Mouse (Mus musculus) midbrain, embryonic 16.5 days (tissue): ENCODE measurements around the gene Sirt2. TPM values are rescaled to one million over a fixed set of nuclear protein-coding genes. Genes with fewer than 3 reads are reported as not detected.

Experiments
- ATAC-seq: fragments of 200-750 bp; cut with Nextera tagmentation; 2 replicates; pipeline ENCODE4 v1.8.0; 2017; ENCODE audit warnings: moderate TSS enrichment
- H3K27ac ChIP-seq: fragments of 300-500 bp; sonication (generic); 2 replicates; pipeline ENCODE4 v1.5.1; 2014; ENCODE audit warnings: mild to moderate bottlenecking, low read length, mixed read lengths
- H3K27me3 ChIP-seq: fragments of 300-500 bp; sonication (generic); 2 replicates; pipeline ENCODE4 v1.6.1; 2014; ENCODE audit warnings: low read depth, low read length, mixed read lengths; ENCODE audit not compliant: control insufficient read depth, insufficient read depth
- H3K36me3 ChIP-seq: fragments of 300-500 bp; sonication (generic); 2 replicates; pipeline ENCODE4 v1.6.1; 2014; ENCODE audit warnings: mild to moderate bottlenecking, low read length, moderate library complexity, mixed read lengths; ENCODE audit not compliant: control insufficient read depth, insufficient read depth
- H3K4me1 ChIP-seq: fragments of 300-500 bp; sonication (generic); 2 replicates; pipeline ENCODE4 v1.6.1; 2014; ENCODE audit warnings: mild to moderate bottlenecking, low read length, mixed read lengths; ENCODE audit not compliant: control insufficient read depth, insufficient read depth
- H3K4me2 ChIP-seq: fragments of 300-500 bp; sonication (generic); 2 replicates; pipeline ENCODE4 v1.6.1; 2014; ENCODE audit warnings: mild to moderate bottlenecking, low read length, mixed read lengths
- H3K4me3 ChIP-seq: fragments of 300-500 bp; sonication (generic); 2 replicates; pipeline ENCODE4 v1.5.1; 2014; ENCODE audit warnings: low read depth, mild to moderate bottlenecking, low read length, moderate library complexity, mixed read lengths
- H3K9ac ChIP-seq: fragments of 300-500 bp; sonication (generic); 2 replicates; pipeline ENCODE4 v1.6.1; 2014; ENCODE audit warnings: low read depth, low read length, mixed read lengths
- H3K9me3 ChIP-seq: fragments of 300-500 bp; sonication (generic); replicated peaks from 2 replicates; pipeline ENCODE4 v1.6.1; 2014; ENCODE audit warnings: mild to moderate bottlenecking, low read length, mixed read lengths; ENCODE audit not compliant: control insufficient read depth, poor library complexity, severe bottlenecking
- whole genome bisulfite sequencing: fragments of 180-500 bp; shearing (Covaris S2); extraction: QIAGEN DNeasy Blood & Tissue Kit; methylation state at CpG from one replicate; pipeline ENCODE4 v1.1.7; 2014; 5-methylcytosine and 5-hydroxymethylcytosine counted together
- polyA plus RNA-seq: library from polyadenylated mRNA; unstranded; fragments of >200 nt; fragmentation: Nextera tagmentation; extraction: Ambion mirVana; gene quantifications from 2 replicates; pipeline ENCODE4 v1.2.1, GENCODE M21; 2015

The Sirt2 gene
- polyA plus RNA-seq, 1 experiment from 2014 or later: 117 TPM

DNA sequence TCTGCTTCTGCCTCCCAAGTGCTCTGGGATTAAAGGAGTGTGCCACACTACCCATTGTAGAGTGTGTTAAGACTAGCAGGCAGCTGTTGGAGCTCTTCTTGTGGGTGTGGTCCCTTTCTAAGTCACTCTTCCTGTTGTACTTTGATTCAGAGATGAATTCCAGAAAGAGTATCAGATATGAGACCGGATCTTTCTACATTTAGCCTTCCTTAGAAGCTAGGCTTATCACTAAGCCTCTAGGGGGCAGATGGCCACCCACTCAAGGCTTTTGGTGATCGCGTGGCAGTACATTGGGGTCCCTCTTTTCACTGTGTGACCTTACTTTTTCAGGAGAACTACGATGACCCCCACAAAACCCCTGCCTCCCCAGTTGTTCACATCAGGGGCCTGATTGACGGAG lies 46.4 kb downstream of the Sirt2 start:
- WGBS: 76% methylated on average over 5 of the region's 5 CpGs
- Histone ChIP-seq H3K4me1 (peaks cover 25% of the 10 kb centered on the region), H3K36me3 (peaks cover 42% of the 10 kb centered on the region)

DNA sequence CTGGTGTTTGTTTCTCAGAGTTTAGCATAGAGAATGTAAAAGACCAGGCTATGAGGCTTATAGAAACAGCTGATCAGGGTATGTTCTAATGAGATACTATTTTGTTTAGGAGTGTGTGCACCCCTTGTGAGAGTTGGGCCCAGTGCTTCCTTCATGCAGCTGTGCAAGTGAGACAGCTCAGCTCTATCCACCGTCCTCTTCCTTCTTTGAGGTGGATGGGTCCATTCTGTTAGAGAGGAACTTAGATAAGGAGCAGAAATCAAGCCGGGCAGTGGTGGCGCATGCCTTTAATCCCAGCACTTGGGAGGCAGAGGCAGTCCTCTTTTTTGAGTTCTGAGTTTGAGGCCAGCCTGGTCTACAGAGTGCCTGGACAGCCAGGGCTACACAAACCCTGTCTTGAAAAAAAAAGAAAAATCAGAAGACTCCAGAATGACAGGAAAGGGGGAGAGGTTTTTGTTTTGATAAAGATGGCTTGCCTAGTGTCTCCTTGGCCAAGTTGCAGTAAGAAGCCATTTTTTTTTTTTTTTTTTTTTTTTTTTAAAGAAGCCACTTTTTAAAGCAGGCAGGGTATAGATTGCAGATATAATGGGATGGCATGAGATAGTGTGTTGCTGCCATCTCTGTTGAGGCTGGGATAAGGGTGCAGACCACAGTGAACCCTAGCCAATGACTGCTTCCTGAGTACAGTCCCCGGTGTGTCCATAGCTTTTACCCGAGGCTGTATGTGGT lies 47.9 kb downstream of the Sirt2 start:
- 89% methylated on average over 5 of the region's 5 CpGs for WGBS
- Histone ChIP-seq H3K27ac (no peak overlapping the region), H3K4me1 (peaks cover 20% of the 10 kb centered on the region), H3K36me3 (peaks cover 55% of the 10 kb centered on the region), H3K9me3 (no peaks in the 10 kb centered on the region), H3K4me3 (no peak overlapping the region), H3K27me3 (no peaks in the 10 kb centered on the region), H3K4me2 (no peak overlapping the region), H3K9ac (no peak overlapping the region)
- no peak for ATAC-seq

More for the DNA sequence above, 46.4 kb downstream of the Sirt2 start:
- Histone ChIP-seq H3K4me2 (peak overlapping the region; percentile 84), H3K9me3 (no peaks in the 10 kb centered on the region), H3K9ac (no peak overlapping the region), H3K4me3 (no peak overlapping the region), H3K27me3 (no peaks in the 10 kb centered on the region), H3K27ac (no peak overlapping the region)
- ATAC-seq: no peak

- WGBS: 88% methylated on average over 9 of the region's 9 CpGs
Measured at GRCm38 (mm10) chr7:28815230-28815629, 48.7 kb downstream of the Sirt2 start.

GRCm38 (mm10) chr7:28816201-28816600 lies 49.7 kb downstream of the Sirt2 start:
- Histone ChIP-seq H3K4me1 (peaks cover 19% of the 10 kb centered on the region), H3K4me2 (no peak overlapping the region), H3K27me3 (no peaks in the 10 kb centered on the region), H3K9ac (no peak overlapping the region), H3K27ac (no peak overlapping the region), H3K9me3 (no peaks in the 10 kb centered on the region), H3K36me3 (peaks cover 68% of the 10 kb centered on the region), H3K4me3 (no peak overlapping the region)
- no peak for ATAC-seq
- 88% methylated on average over 9 of the region's 9 CpGs for WGBS

More at GRCm38 (mm10) chr7:28815230-28815629, 48.7 kb downstream of the Sirt2 start:
- H3K4me1 ChIP-seq: peaks cover 19% of the 10 kb centered on the region
- peaks cover 60% of the 10 kb centered on the region for H3K36me3 ChIP-seq
- H3K27me3 ChIP-seq: no peaks in the 10 kb centered on the region
- H3K4me3 ChIP-seq: no peak overlapping the region
- H3K9me3 ChIP-seq: no peaks in the 10 kb centered on the region
- no peak overlapping the region for H3K27ac ChIP-seq
- ATAC-seq: no peak
- H3K9ac ChIP-seq: no peak overlapping the region
- H3K4me2 ChIP-seq: no peak overlapping the region

DNA sequence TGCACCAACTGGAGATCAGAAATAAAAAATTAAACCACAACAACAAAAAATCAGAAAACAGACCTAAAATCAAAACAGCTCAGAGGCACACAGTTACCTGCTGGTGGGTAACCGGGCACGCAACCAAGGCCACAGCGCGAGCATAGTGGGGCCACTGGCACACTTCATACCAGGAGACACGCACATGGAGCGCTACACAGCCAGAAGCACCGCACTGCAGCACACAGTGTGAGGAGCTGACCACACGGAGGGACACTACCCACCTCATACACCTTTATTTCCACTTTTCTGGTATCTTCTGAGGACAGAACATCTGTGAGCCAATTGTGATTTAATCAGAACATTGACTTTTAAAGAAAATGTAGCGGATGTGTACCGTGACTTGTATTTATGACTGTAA lies 50.4 kb downstream of the Sirt2 start:
- Histone ChIP-seq H3K4me1 (peaks cover 17% of the 10 kb centered on the region), H3K9me3 (no peaks in the 10 kb centered on the region), H3K36me3 (peaks cover 73% of the 10 kb centered on the region), H3K4me3 (no peak overlapping the region), H3K9ac (no peak overlapping the region), H3K27ac (no peak overlapping the region), H3K27me3 (no peaks in the 10 kb centered on the region), H3K4me2 (no peak overlapping the region)
- no peak for ATAC-seq
- WGBS: 92% methylated on average over 10 of the region's 10 CpGs

DNA sequence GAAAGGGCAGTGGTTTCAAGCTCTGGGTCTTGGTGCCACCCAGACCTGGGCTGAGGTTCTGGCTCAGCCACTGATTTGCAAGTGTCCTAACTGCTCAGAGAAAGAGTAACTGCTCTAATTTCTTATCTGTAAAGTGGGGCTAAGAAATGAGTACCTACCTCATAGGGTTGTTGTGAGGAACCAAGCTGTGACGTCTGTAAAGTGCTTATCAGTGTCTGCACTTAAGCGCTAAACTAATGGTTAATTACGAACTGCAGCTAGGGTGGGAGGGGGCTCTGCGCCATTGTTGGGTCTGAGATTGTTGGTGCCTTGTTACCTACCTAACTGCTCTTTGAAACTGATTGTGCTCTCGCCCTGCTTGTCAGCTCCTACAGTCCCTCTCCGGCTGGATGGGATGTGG lies 51.0 kb downstream of the Sirt2 start:
- H3K27me3 ChIP-seq: no peaks in the 10 kb centered on the region
- no peak overlapping the region for H3K4me3 ChIP-seq
- H3K36me3 ChIP-seq: peaks cover 78% of the 10 kb centered on the region
- H3K9me3 ChIP-seq: no peaks in the 10 kb centered on the region
- H3K4me1 ChIP-seq: peaks cover 11% of the 10 kb centered on the region
- no peak overlapping the region for H3K4me2 ChIP-seq
- 74% methylated on average over 6 of the region's 6 CpGs for WGBS
- no peak overlapping the region for H3K9ac ChIP-seq
- no peak overlapping the region for H3K27ac ChIP-seq
- ATAC-seq: no peak

DNA sequence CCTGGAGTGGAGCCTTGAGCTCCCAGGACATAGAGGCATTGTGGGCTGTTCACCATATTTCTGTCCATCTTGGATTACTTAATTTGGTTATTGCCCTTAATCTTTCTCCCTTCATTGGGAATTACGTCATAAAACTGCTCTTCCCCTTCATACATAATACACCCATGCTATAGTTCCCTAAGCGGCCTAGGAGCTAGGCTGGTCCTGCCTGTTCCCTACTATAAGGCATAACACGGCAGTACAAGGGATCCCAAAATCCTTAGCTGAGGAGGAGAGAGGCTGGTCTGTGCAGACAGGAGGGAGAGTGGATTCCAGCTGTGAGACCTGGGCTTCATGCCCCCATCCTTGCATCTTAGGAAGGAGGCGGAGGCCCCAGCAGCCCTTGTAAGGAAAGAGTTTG lies 51.4 kb downstream of the Sirt2 start:
- Histone ChIP-seq H3K9ac (no peak overlapping the region), H3K4me2 (no peak overlapping the region), H3K36me3 (peaks cover 80% of the 10 kb centered on the region), H3K4me1 (peaks cover 7% of the 10 kb centered on the region), H3K9me3 (no peaks in the 10 kb centered on the region), H3K27me3 (no peaks in the 10 kb centered on the region), H3K27ac (no peak overlapping the region), H3K4me3 (no peak overlapping the region)
- no peak for ATAC-seq
- WGBS: 73% methylated on average over 4 of the region's 4 CpGs

DNA sequence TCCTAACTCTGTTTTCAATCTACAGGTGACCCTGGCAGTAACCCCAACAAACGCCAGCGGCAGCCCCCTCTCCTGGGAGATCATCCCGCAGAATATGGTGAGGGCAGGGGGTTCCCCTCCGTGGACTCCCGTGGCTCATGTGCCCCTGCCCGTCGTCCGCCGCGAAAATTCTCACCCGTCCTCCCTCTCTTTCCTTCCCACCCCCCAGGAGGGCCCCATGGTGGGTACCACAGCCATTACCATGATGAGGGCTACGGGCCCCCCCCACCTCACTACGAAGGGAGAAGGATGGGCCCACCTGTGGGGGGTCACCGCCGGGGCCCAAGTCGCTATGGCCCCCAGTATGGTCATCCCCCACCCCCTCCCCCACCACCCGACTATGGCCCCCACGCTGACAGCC lies 51.9 kb downstream of the Sirt2 start:
- ATAC-seq: no peak
- H3K9me3 ChIP-seq: no peaks in the 10 kb centered on the region
- H3K4me1 ChIP-seq: peaks cover 2% of the 10 kb centered on the region; the same call in 1 of the 2 replicates
- H3K4me2 ChIP-seq: no peak overlapping the region
- peaks cover 77% of the 10 kb centered on the region for H3K36me3 ChIP-seq
- WGBS: 81% methylated on average over 18 of the region's 18 CpGs
- H3K27me3 ChIP-seq: no peaks in the 10 kb centered on the region
- H3K9ac ChIP-seq: no peak overlapping the region
- no peak overlapping the region for H3K27ac ChIP-seq
- no peak overlapping the region for H3K4me3 ChIP-seq

DNA sequence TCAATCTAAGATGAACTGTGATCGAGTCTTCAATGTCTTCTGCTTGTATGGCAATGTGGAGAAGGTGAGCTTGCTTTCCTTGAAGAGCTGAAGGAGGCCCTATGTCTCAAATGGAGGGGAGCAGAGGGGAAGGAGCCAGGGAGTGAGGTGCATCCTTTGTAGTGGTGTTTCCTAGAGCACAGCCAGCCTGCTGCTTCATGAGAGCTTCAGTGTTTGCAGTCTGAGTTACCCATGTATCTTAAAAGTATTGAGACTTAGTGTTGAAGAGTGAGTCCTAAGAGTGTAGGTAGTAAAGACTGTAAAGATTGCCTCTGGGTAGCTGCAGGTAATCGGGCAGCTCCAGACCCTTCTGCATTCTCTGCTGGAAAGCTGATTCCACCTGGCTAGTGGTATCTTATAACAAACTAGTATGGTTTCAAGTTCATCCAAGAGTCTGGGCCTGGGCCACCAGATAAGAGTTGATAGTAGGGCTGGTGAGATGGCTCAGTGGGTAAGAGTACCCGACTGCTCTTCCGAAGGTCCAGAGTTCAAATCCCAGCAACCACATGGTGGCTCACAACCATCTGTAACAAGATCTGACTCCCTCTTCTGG lies 52.4 kb downstream of the Sirt2 start:
- Histone ChIP-seq H3K27me3 (no peaks in the 10 kb centered on the region), H3K27ac (no peak overlapping the region), H3K36me3 (peaks cover 72% of the 10 kb centered on the region), H3K4me1 (no peaks in the 10 kb centered on the region; the same call in 1 of the 2 replicates), H3K9ac (no peak overlapping the region), H3K4me3 (no peak overlapping the region), H3K9me3 (no peaks in the 10 kb centered on the region), H3K4me2 (no peak overlapping the region)
- 88% methylated on average over 4 of the region's 4 CpGs for WGBS
- ATAC-seq: no peak
